Mouse (Mus musculus): ENCODE measurements around the gene Enkd1. TPM values are rescaled to one million over a fixed set of nuclear protein-coding genes. Genes with fewer than 3 reads are reported as not detected.

Gene Enkd1
- polyA plus RNA-seq, 2 experiments = 19.8 to 43.3 TPM

DNA sequence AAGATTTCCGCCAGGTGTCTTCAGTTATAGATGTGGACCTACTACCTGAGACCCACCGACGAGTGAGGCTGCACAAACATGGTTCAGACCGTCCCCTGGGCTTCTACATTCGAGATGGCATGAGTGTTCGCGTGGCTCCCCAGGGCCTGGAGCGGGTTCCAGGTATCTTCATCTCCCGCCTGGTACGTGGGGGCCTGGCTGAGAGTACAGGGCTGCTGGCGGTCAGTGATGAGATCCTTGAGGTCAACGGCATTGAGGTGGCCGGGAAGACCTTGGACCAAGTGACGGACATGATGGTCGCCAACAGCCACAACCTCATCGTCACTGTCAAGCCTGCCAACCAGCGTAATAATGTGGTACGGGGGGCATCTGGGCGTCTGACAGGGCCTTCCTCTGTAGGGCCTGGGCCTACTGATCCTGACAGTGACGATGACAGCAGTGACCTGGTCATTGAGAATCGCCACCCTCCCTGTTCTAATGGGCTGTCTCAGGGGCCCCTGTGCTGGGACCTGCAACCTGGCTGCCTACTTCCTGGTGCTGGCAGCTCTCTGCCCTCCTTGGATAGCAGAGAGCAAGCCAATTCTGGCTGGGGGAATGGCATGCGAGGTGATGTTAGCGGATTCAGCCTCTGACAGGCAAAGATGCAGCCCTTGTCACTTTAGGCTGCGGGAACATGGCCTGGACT is 5.1 kb downstream of the Enkd1 start:
- no peak for TF ChIP-seq POLR2A (IDR thresholded peaks at IDR 0.05; ENCODE audit: borderline replicate concordance, extremely low read depth, insufficient read depth, insufficient read length)
- 89% methylated on average over 24 of the region's 24 CpGs for WGBS
- no peak overlapping the region for H3K4me2 ChIP-seq (replicated peaks; ENCODE audit: low read depth, low read length, severe bottlenecking)
- H3K27me3 ChIP-seq (ENCODE audit: control insufficient read depth, insufficient read depth, low read length) = no peaks in the 10 kb centered on the region
- no peak for ATAC-seq (ENCODE audit: low FRiP score, low read depth)
- H3K4me3 ChIP-seq (replicated peaks; ENCODE audit: low read length) = no peak overlapping the region
- peaks cover 26% of the 10 kb centered on the region for H3K36me3 ChIP-seq (ENCODE audit: control insufficient read depth, insufficient read depth, low read length)
- H3K9ac ChIP-seq (ENCODE audit: low read depth, low read length, severe bottlenecking) = no peak overlapping the region
- H3K9me3 ChIP-seq (ENCODE audit: control insufficient read depth, low read length) = no peaks in the 10 kb centered on the region
- DNase-seq (ENCODE audit: low spot score) = no peak
- H3K27ac ChIP-seq (replicated peaks; ENCODE audit: low read depth, low read length) = no peak overlapping the region
- peaks cover 15% of the 10 kb centered on the region; the same call in 1 of the 2 replicates for H3K4me1 ChIP-seq (ENCODE audit: control insufficient read depth, insufficient read depth, low read length)

DNA sequence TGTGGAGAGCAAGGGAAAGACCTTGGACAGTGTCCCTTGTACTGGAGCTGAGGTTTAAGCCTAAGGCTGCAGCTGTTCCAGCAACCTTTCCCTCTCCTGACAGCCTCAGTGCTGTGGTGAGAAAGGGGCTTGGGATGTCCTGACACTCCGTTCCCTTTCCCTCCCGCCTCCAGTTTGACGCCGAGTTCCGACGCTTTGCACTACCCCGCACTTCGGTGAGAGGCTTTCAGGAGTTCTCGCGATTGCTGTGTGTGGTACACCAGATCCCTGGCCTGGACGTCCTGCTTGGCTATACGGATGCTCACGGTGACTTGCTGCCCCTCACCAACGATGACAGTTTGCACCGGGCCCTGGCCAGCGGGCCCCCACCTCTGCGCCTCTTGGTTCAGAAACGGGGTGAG is 6.0 kb downstream of the Enkd1 start:
- Histone ChIP-seq H3K36me3 (ENCODE audit: control insufficient read depth, insufficient read depth, low read length) (peaks cover 35% of the 10 kb centered on the region), H3K4me2 (replicated peaks; ENCODE audit: low read depth, low read length, severe bottlenecking) (peak overlapping the region; percentile 74), H3K4me3 (replicated peaks; ENCODE audit: low read length) (peak overlapping the region; percentile 63), H3K27me3 (ENCODE audit: control insufficient read depth, insufficient read depth, low read length) (no peaks in the 10 kb centered on the region), H3K9me3 (ENCODE audit: control insufficient read depth, low read length) (no peaks in the 10 kb centered on the region), H3K27ac (replicated peaks; ENCODE audit: low read depth, low read length) (no peak overlapping the region), H3K4me1 (ENCODE audit: control insufficient read depth, insufficient read depth, low read length) (peaks cover 14% of the 10 kb centered on the region; the same call in 1 of the 2 replicates), H3K9ac (ENCODE audit: low read depth, low read length, severe bottlenecking) (peak overlapping the region; percentile 40)
- ATAC-seq (ENCODE audit: low FRiP score, low read depth) (no peak), DNase-seq (ENCODE audit: low spot score) (no peak)
- no peak for TF ChIP-seq POLR2A (IDR thresholded peaks at IDR 0.05; ENCODE audit: borderline replicate concordance, extremely low read depth, insufficient read depth, insufficient read length)
- WGBS = 41% methylated on average over 18 of the region's 18 CpGs

DNA sequence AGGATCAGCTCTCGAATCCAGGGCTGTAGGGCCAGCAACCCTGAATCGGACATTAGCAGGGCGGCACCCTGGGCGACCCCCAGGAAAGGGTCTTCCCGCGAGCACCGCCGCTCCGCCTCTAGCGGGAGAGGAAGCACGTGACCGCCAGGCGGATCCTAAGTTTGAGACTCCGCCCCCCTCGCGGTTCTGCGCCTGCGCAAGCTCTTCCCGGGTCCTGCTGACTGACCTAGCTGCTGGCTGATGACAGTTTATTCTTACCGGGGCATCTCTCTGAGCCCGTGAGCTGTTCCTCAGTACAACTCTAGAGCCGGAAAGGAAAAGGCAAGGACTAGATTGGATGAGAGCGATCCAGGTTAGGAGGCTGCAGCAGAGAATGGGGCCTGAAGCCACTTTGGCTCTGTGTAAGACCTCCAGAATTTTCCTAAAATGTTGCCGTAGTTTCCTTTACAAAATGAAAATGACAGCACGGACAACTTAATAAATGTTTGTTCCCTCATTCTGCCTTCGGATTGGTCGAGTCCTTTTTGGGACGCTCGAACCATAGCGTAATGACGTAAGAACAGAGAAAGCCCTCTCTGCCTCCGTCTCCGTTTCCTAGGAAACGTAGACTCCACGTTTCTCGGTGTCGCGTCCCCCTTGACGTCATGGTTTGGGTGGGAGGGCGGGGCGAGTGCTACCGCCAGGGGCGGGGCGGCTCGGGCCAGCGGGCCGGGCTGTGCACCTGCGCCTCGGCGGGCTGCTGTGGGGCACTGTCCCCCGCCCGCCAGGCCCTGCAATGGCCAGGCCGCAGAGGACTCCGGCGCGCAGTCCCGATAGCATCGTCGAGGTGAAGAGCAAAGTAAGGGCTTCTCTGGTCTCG is 6.8 kb downstream of the Enkd1 start, which contains the start of the genes Acd and Pard6a:
Gene Acd, minus strand, starts transcription at position 137 of the 859 bp plus-strand sequence.
Gene Pard6a, plus strand, starts transcription at position 183 of the 859 bp plus-strand sequence.
- H3K36me3 ChIP-seq (ENCODE audit: control insufficient read depth, insufficient read depth, low read length) = peaks cover 42% of the 10 kb centered on the region

DNA sequence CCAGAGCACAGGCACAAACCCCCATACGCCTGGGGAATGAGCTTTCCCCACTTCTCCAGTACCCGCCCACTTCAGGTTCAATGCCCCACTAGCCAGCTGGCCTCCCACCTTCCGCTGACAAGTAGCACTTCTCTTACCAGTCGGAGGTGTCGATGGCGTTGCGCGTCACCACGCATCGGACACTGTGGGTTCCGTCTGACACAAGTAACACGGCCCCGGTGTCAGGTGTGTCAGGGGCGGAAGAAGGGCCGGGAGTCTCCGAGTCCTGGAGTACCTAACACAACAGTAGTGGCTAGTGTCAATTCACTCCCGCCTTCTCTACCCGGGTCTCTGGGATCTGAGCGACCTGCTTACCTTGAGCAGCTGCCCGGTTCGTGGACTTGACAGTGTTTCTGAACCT is 7.4 kb downstream of the Enkd1 start:
- DNase-seq (ENCODE audit: low spot score) (no peak), ATAC-seq (ENCODE audit: low FRiP score, low read depth) (peak; percentile 38)
- no peak for TF ChIP-seq POLR2A (IDR thresholded peaks at IDR 0.05; ENCODE audit: borderline replicate concordance, extremely low read depth, insufficient read depth, insufficient read length)
- H3K27ac ChIP-seq (replicated peaks; ENCODE audit: low read depth, low read length) = no peak overlapping the region
- no peaks in the 10 kb centered on the region for H3K9me3 ChIP-seq (ENCODE audit: control insufficient read depth, low read length)
- H3K9ac ChIP-seq (ENCODE audit: low read depth, low read length, severe bottlenecking) = peak overlapping the region; percentile 58
- WGBS = 0% methylated on average over 21 of the region's 21 CpGs
- peak overlapping the region; percentile 74 for H3K4me2 ChIP-seq (replicated peaks; ENCODE audit: low read depth, low read length, severe bottlenecking)
- H3K4me1 ChIP-seq (ENCODE audit: control insufficient read depth, insufficient read depth, low read length) = peaks cover 5% of the 10 kb centered on the region; the same call in 1 of the 2 replicates
- peaks cover 42% of the 10 kb centered on the region for H3K36me3 ChIP-seq (ENCODE audit: control insufficient read depth, insufficient read depth, low read length)
- H3K27me3 ChIP-seq (ENCODE audit: control insufficient read depth, insufficient read depth, low read length) = no peaks in the 10 kb centered on the region
- peak overlapping the region; percentile 63 for H3K4me3 ChIP-seq (replicated peaks; ENCODE audit: low read length)

More for the DNA sequence above, 6.8 kb downstream of the Enkd1 start, which contains the start of the genes Acd and Pard6a:
- Histone ChIP-seq H3K4me3 (replicated peaks; ENCODE audit: low read length) (peak within 1 kb of the TSS; percentile 63), H3K9ac (ENCODE audit: low read depth, low read length, severe bottlenecking) (peak within 1 kb of the TSS; percentile 58), H3K4me2 (replicated peaks; ENCODE audit: low read depth, low read length, severe bottlenecking) (peak within 1 kb of the TSS; percentile 74), H3K4me1 (ENCODE audit: control insufficient read depth, insufficient read depth, low read length) (peaks cover 7% of the 10 kb centered on the region; the same call in 1 of the 2 replicates), H3K9me3 (ENCODE audit: control insufficient read depth, low read length) (no peaks in the 10 kb centered on the region), H3K27me3 (ENCODE audit: control insufficient read depth, insufficient read depth, low read length) (no peaks in the 10 kb centered on the region), H3K27ac (replicated peaks; ENCODE audit: low read depth, low read length) (peak within 1 kb of the TSS; percentile 86)
- DNase-seq (ENCODE audit: low spot score) (peak; percentile 97), ATAC-seq (ENCODE audit: low FRiP score, low read depth) (peak; percentile 90)
- whole genome bisulfite sequencing = under 1% methylated on average over 60 of the region's 60 CpGs
- TF ChIP-seq POLR2A (IDR thresholded peaks at IDR 0.05; ENCODE audit: borderline replicate concordance, extremely low read depth, insufficient read depth, insufficient read length) = 0 out of 2 replicates have a peak, but pooled peaks have one; percentile 50

Data from limb, embryonic 14.5 days (tissue).